Mouse (Mus musculus): ENCODE data around the gene B3galt1.
A peak's percentile ranks its signal among the peaks of the same experiment; 100 is the strongest.

The B3galt1 gene

DNA sequence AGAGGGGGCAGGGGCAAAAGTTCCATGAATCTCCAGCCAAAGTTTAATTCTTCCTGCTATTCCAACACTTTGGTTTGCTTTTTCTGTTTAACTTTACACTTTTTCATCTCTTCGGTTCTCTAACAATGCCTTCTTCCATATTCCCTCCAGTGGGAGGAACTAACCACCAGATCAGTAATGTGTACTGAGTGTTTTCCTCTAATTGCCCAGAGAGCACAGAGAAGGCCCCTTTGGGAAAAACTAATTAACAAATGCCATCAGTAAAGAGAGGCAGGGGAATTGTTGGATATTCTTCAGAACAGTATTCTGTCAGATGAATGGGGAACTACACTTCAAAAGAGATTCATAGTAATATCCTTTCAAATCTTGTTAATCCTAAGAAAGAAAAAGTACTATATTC is 338.1 kb downstream of the B3galt1 start:
- no peak for DNase-seq (ENCODE audit: low spot score in 2 of 2)

GRCm38 (mm10) chr2:67931994-67932393 is 366.3 kb downstream of the B3galt1 start:
- DNase-seq (ENCODE audit: low spot score in 2 of 2) = no peak

DNA sequence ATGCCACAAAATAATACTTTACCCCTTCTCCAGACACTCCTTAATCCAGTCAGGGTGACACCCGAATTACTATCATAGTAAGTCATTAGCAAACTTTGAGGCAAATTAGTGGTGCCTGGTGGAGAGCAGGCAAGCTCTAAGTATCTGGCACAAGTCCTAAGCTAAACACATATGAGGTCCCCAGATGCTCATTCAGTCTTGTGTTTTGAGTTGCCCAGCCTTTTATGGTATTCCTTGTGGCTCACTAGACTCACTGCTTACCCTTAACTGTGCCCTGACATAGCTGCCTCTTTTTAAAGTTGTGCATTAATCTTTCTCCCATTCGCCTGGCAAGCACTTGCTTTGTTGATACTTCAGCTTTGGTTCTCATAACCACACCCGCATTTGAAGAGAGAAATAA is 382.7 kb downstream of the B3galt1 start:
- DNase-seq (ENCODE audit: low spot score in 2 of 2) = no peak

- no peak for DNase-seq (ENCODE audit: low spot score in 2 of 2)
Measured at GRCm38 (mm10) chr2:67956182-67956581, 390.5 kb downstream of the B3galt1 start.

GRCm38 (mm10) chr2:67957561-67957960 is 391.9 kb downstream of the B3galt1 start:
- no peak for DNase-seq (ENCODE audit: low spot score in 2 of 2)

DNA sequence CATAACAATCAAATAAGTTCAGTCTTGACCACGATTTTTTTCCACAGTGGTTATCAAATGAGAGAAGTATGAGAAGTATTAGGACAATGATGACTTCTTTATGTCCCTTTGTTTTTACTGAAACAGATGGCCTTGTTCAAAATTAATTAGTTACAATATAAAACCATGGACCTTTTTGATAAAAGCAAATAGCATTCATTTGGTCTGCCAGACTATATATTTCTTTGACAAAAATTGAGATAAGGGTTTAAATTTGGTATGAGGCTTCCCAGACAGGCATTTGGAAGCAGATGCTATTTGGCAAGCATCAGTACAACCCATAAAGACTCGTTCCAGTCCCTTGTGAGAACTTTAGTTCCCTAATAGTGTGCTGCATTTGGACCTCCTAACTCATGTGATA is 395.0 kb downstream of the B3galt1 start:
- DNase-seq (ENCODE audit: low spot score in 2 of 2) = no peak

DNA sequence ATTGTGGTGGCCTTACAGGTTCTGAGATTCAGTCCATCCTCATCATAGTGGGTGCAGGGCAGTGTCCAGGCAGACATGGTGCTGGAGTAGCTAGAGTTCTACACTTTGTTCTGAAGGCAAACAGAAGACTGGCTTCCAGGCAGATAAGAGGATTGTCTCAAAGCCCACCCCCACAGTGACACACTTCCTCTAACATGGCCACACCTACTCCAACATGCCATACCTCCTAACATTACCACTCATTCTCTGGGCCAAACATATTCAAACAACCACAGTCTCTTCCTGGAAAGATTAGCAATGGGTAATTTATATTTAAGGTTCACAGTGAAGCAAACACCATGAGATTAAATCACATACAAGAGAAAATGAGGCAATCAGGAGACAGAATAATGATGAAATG is 403.1 kb downstream of the B3galt1 start:
- DNase-seq (ENCODE audit: low spot score in 2 of 2) = no peak

- peak; percentile 22 to 40 for DNase-seq (ENCODE audit: low spot score in 2 of 2)
Measured at GRCm38 (mm10) chr2:67971091-67971490, 405.4 kb downstream of the B3galt1 start.

GRCm38 (mm10) chr2:67971576-67971975 is 405.9 kb downstream of the B3galt1 start:
- peak; percentile 66 to 74 for DNase-seq (ENCODE audit: low spot score in 2 of 2)

DNA sequence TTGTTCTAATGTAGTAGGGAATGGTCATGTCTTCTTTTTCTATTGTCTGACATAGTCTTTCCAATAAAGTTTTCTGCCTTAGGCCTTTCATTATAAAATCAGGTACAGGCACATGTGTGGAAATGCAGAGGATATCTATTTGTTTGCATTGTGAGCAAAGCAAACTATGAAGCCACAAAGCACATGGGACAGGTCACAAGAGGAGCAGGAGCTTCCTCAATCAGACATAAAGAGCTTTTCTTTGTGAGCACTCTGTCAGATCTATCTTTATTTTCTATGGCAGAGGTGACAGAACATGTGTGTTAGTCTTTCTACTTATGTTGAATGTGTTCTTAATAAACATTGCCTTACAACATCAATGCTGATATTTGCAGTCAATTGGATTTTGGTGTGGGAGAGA is 410.1 kb downstream of the B3galt1 start:
- DNase-seq (ENCODE audit: low spot score in 2 of 2) = no peak

GRCm38 (mm10) chr2:67976488-67976887 is 410.8 kb downstream of the B3galt1 start:
- DNase-seq (ENCODE audit: low spot score in 2 of 2) = peak; percentile 26 to 27

DNA sequence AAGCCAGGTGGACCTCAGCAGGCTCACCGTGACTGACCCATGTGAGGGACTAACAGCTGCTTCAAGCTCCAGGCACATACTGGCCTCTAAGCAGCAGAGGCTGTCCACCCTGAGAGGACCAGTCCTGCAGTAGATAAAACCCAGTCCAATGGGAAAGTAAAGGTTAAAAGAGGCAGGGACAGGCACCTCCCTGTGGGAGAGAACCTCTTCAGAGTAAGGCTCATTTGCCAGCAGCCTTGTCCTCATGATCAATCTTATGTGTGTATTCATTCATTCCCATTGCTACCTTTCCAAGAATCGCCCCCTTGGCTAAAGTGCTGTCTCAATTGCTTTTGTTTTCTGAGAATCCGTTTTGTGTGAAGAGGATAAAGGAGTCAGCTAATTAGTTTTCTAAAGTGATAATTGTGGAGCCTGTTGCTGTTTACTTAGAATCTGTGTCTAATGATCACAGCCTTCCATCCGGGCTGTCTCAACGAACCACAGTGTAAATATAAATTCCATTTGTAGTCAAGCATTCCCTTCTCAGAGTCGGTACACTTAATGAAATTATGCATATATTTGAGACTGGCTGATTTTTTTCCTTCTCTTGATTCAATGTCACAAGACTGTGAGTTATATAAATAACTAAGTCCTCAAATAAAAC is 412.1 kb downstream of the B3galt1 start:
- no peak for DNase-seq (ENCODE audit: low spot score in 2 of 2)

- DNase-seq (ENCODE audit: low spot score in 2 of 2) = no peak
Measured at GRCm38 (mm10) chr2:67983563-67983962, 417.9 kb downstream of the B3galt1 start.

DNA sequence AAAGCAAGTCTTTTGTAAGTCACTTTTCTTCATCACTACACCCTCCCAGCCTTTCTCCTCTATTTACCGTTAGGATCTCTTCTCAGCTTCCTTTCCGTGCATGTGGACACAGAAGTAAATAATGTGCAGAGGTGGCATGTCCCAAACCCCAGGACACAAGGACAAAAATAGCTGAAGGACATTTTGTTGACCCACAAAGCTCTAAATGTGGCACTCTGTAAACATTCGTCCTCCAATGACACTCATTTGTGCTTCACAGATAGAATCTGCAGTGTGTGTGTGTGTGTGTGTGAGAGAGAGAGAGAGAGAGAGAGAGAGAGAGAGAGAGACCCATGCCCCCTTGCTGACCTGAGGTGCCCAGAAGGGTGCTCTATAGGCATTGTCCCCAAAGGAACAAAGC is 419.5 kb downstream of the B3galt1 start:
- no peak for DNase-seq (ENCODE audit: low spot score in 2 of 2)

DNA sequence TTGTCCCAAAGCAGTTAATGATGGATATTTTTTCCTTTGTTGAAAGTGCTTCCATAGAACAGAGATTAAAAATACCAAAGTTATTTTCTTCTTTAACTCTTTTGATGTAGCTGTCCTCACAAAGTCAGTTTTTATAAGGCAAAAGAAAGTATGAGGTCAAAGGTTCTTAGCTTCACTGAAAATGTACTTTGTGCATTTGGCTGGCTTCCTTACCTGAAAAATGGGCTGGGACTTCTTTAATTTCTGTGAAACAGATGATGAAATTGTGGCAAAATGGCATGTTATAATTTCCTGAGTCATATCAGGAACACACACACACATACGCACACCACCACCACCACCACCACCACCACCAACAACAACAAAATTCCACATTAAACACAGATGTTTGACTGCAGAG is 427.8 kb downstream of the B3galt1 start:
- DNase-seq (ENCODE audit: low spot score in 2 of 2) = no peak

- DNase-seq (ENCODE audit: low spot score in 2 of 2) = no peak
Measured at GRCm38 (mm10) chr2:68003091-68003490, 437.4 kb downstream of the B3galt1 start.

GRCm38 (mm10) chr2:68005210-68005609 is 439.5 kb downstream of the B3galt1 start:
- no peak for DNase-seq (ENCODE audit: low spot score in 2 of 2)

GRCm38 (mm10) chr2:68005711-68006110 is 440.0 kb downstream of the B3galt1 start:
- DNase-seq (ENCODE audit: low spot score in 2 of 2) = peak in 1 of 2 experiments; percentile 21

DNA sequence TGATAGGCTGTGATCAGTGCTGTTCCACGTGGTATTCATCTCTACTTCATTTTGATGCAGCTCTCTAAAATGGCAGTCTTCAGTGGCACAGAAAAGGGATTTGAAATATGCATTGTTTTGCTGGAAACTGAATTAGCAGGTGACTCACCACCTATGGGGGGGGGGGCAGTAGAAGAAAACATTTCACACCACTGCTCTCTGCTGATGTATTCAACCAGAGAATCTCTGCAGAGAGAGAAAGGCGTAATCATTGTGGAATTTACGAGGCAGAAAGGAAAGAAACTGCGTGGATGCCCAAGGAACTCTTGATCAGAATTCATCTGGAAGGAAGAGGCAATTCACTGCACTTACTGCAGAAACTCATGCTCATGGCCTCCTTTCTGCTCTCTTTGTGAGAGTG is 445.7 kb downstream of the B3galt1 start:
- no peak for DNase-seq (ENCODE audit: low spot score in 2 of 2)

GRCm38 (mm10) chr2:68020251-68020680 is 454.6 kb downstream of the B3galt1 start:
- peak in 1 of 2 experiments; percentile 22 for DNase-seq (ENCODE audit: low spot score in 2 of 2)

- no peak for DNase-seq (ENCODE audit: low spot score in 2 of 2)
Measured at GRCm38 (mm10) chr2:68021541-68022152, 456.0 kb downstream of the B3galt1 start.

GRCm38 (mm10) chr2:68028811-68029210 is 463.1 kb downstream of the B3galt1 start:
- DNase-seq (ENCODE audit: low spot score in 2 of 2) = no peak

DNA sequence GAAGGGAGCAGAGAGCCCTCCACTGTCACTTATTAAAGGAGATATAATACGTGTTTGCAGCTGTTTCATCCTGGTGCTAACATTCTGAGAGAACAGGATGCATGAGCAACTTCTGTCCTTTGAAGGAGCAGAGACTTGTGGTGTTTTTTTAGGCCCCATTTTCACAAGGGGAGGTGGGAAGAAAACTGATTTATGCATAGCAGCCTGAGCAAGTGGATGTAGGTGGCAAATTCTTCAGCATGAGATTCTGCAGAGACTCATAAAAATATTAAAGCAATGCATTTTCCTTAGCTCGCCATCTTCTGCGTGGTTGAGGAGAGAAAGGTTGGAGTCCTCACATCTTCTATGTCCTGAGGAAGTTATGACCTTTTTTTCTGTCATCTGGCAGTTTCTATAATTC is 469.0 kb downstream of the B3galt1 start:
- peak; percentile 44 to 48 for DNase-seq (ENCODE audit: low spot score in 2 of 2)

GRCm38 (mm10) chr2:68040752-68041151 is 475.1 kb downstream of the B3galt1 start:
- peak; percentile 36 to 57 for DNase-seq (ENCODE audit: low spot score in 2 of 2)
